10 mouse cellular contexts compared by ENCODE assay signal in genomic region chr2:157027106-157028008, GRCm38 (mm10). TPM values are rescaled to one million over a fixed set of nuclear protein-coding genes. Genes with fewer than 3 reads are reported as not detected.
DNase-seq lines count a peak whose midpoint lies in the region; ATAC-seq and TF ChIP-seq lines count a peak whose summit lies in the region.
"Had no signal": no experiment of that assay in that cellular context is flagged by ENCODE, and none has a peak within 500 bp of the region (broad histone marks: within the 10 kb centered on the region; RNA-seq: fewer than 3 reads in every experiment).

No protein-coding gene starts in this region.

- peak; percentile 53 for ATAC-seq in intestine, postnatal 0 days

- 76% methylated on average over 21 of the region's 21 CpGs for WGBS in intestine, postnatal 0 days

- peak; percentile 53 to 69 for DNase-seq in spleen, postnatal 4 days (ENCODE audit: low spot score in 2 of 2)
- no peak for DNase-seq in spleen, postnatal 36 days (ENCODE audit: low spot score in 2 of 2)
- peak; percentile 42 for DNase-seq in right cerebral cortex, postnatal 25 days
- DNase-seq in adrenal gland, adult (ENCODE audit: inconsistent age in 2 of 2, low spot score in 1 of 2): no peak
- DNase-seq in Muller cell, postnatal 12 days (ENCODE audit: inconsistent ontology term): no peak
- DNase-seq in testis, postnatal 14 days (ENCODE audit: low spot score): no peak

- peak overlapping the region; percentile 66 for H3K4me3 ChIP-seq in erythroblast, embryonic 14.5 days (replicated peaks)
- no peak overlapping the region for H3K4me3 ChIP-seq in intestine, postnatal 0 days (ENCODE audit: low read depth, low read length)

- 0 out of 2 replicates have a peak, but pooled peaks have one; percentile 10 for TF ChIP-seq CTCF in intestine, postnatal 0 days (IDR thresholded peaks at IDR 0.05; ENCODE audit: low read depth)

- H3K27ac ChIP-seq in intestine, postnatal 0 days (ENCODE audit: low read depth, low read length): peak overlapping the region; percentile 28
- H3K27ac ChIP-seq: kidney, postnatal 0 days had no signal

- peaks cover 10% of the 10 kb centered on the region for H3K9me3 ChIP-seq in erythroblast, embryonic 14.5 days (ENCODE audit: control insufficient read depth, low read length)
- H3K9me3 ChIP-seq in intestine, postnatal 0 days (ENCODE audit: control insufficient read depth): 0 out of 2 replicates have a peak, but pooled peaks cover 5% of the 10 kb centered on the region

- no peak overlapping the region for H3K9ac ChIP-seq in intestine, postnatal 0 days (ENCODE audit: low read depth, low read length)

- peaks cover 62% of the 10 kb centered on the region for H3K36me3 ChIP-seq in erythroblast, embryonic 14.5 days (ENCODE audit: control insufficient read depth)
- peaks cover 64% of the 10 kb centered on the region for H3K36me3 ChIP-seq in intestine, postnatal 0 days (ENCODE audit: control insufficient read depth, insufficient read depth)

- no peak overlapping the region for H3K4me2 ChIP-seq in intestine, postnatal 0 days (replicated peaks; ENCODE audit: low read depth)

- no peaks in the 10 kb centered on the region for H3K27me3 ChIP-seq in erythroblast, embryonic 14.5 days (ENCODE audit: control insufficient read depth)
- no peaks in the 10 kb centered on the region for H3K27me3 ChIP-seq in intestine, postnatal 0 days (replicated peaks; ENCODE audit: control insufficient read depth, insufficient read depth, low read length)

- H3K4me1 ChIP-seq in erythroblast, embryonic 14.5 days (ENCODE audit: control insufficient read depth): peaks cover 55% of the 10 kb centered on the region
- H3K4me1 ChIP-seq in intestine, postnatal 0 days (replicated peaks; ENCODE audit: control insufficient read depth, insufficient read depth, low read length): no peaks in the 10 kb centered on the region

RNA-seq across cellular contexts. Expression of gene Dsn1, which starts 20.4 kb away (rescaled TPM):
- 0.74 and 0.79 TPM in 2 replicates for polyA plus RNA-seq in erythroblast, embryonic 14.5 days (2012)
- polyA plus RNA-seq in intestine, postnatal 0 days (2015; fragmentation: Nextera tagmentation; extraction: Ambion mirVana): 7.7 and 7.9 TPM in 2 replicates

RNA-seq across cellular contexts. Expression of gene Ndrg3, which starts 35.5 kb away (rescaled TPM):
- 1.6 and 2.0 TPM in 2 replicates for polyA plus RNA-seq in erythroblast, embryonic 14.5 days (2012)
- polyA plus RNA-seq in intestine, postnatal 0 days (2015; fragmentation: Nextera tagmentation; extraction: Ambion mirVana): 25.1 and 25.3 TPM in 2 replicates

RNA-seq across cellular contexts. Expression of gene Soga1, which starts 51.7 kb away (rescaled TPM):
- polyA plus RNA-seq in erythroblast, embryonic 14.5 days (2012): 0.08 and 0.14 TPM in 2 replicates
- polyA plus RNA-seq in intestine, postnatal 0 days (2015; fragmentation: Nextera tagmentation; extraction: Ambion mirVana): 0.90 TPM in 2 replicates

RNA-seq across cellular contexts. Expression of gene Tldc2, which starts 59.5 kb away (rescaled TPM):
- not detected in 2 replicates for polyA plus RNA-seq in erythroblast, embryonic 14.5 days (2012)
- polyA plus RNA-seq in intestine, postnatal 0 days (2015; fragmentation: Nextera tagmentation; extraction: Ambion mirVana): not detected in 2 replicates
- polyA plus RNA-seq: neural tube, embryonic 11.5 days had no signal

Comparison
In these comparisons a context has a peak if more than half of its experiments do, and no peak if none do; other contexts are left out.
1. DNase-seq: peak in spleen, postnatal 4 days (2 of 2) and right cerebral cortex, postnatal 25 days (single experiment); none in spleen, postnatal 36 days (0 of 2), adrenal gland, adult (0 of 2), Muller cell, postnatal 12 days (single experiment) and testis, postnatal 14 days (single experiment).